Mouse (Mus musculus) heart, embryonic 16.5 days (tissue): ENCODE measurements around the gene Dnmt3c. TPM values are rescaled to one million over a fixed set of nuclear protein-coding genes. Genes with fewer than 3 reads are reported as not detected.
A peak's percentile ranks its signal among the peaks of the same experiment; 100 is the strongest.

ENCODE experiments used
- ATAC-seq: fragments of 200-750 bp; cut with Nextera tagmentation; replicated peaks from 2 replicates; pipeline ENCODE4 v1.8.0; 2017; ENCODE audit warnings: moderate number of reproducible peaks; ENCODE audit not compliant: insufficient read depth, low FRiP score; ENCODE audit errors: extremely low read depth
- H3K27ac ChIP-seq: fragments of 300-500 bp; sonication (generic); 2 replicates; pipeline ENCODE4 v1.5.1; 2014; ENCODE audit warnings: mild to moderate bottlenecking, low read length, control low read depth, moderate library complexity
- H3K27me3 ChIP-seq: fragments of 300-500 bp; sonication (generic); 2 replicates; pipeline ENCODE4 v1.6.1; 2014; ENCODE audit warnings: low read length, mixed read lengths; ENCODE audit not compliant: control insufficient read depth, insufficient read depth
- H3K36me3 ChIP-seq: fragments of 300-500 bp; sonication (generic); 2 replicates; pipeline ENCODE4 v1.6.1; 2014; ENCODE audit not compliant: control insufficient read depth, insufficient read depth
- H3K4me1 ChIP-seq: fragments of 300-500 bp; sonication (generic); 2 replicates; pipeline ENCODE4 v1.6.1; 2014; ENCODE audit warnings: low read length, mixed read lengths; ENCODE audit not compliant: control insufficient read depth, insufficient read depth
- H3K4me2 ChIP-seq: fragments of 300-500 bp; sonication (generic); 2 replicates; pipeline ENCODE4 v1.6.1; 2014; ENCODE audit warnings: low read depth, mild to moderate bottlenecking, control low read depth, low read length
- H3K4me3 ChIP-seq: fragments of 300-500 bp; sonication (generic); 2 replicates; pipeline ENCODE4 v1.5.1; 2014; ENCODE audit warnings: mild to moderate bottlenecking, control low read depth, low read length
- H3K9ac ChIP-seq: fragments of 300-500 bp; sonication (generic); 2 replicates; pipeline ENCODE4 v1.6.1; 2014; ENCODE audit warnings: low read length, control low read depth
- H3K9me3 ChIP-seq: fragments of 300-500 bp; sonication (generic); replicated peaks from 2 replicates; pipeline ENCODE4 v1.6.1; 2016; ENCODE audit warnings: low read length; ENCODE audit not compliant: control insufficient read depth
- WGBS: fragments of 180-500 bp; shearing (Covaris S2); extraction: QIAGEN DNeasy Blood & Tissue Kit; methylation state at CpG from one replicate; pipeline ENCODE4 v1.1.7; 2014; 5-methylcytosine and 5-hydroxymethylcytosine counted together
- polyA plus RNA-seq: library from polyadenylated mRNA; unstranded; fragments of >200 nt; fragmentation: Nextera tagmentation; extraction: Ambion mirVana; gene quantifications from 2 replicates; pipeline ENCODE4 v1.2.1, GENCODE M21; 2015

Dnmt3c gene
- polyA plus RNA-seq, 1 experiment from 2014 or later, result not detected

GRCm38 (mm10) chr2:153734033-153734432 is 37.6 kb downstream of the Dnmt3c start:
- Histone ChIP-seq H3K27me3 (no peaks in the 10 kb centered on the region), H3K27ac (no peak overlapping the region), H3K4me1 (no peaks in the 10 kb centered on the region), H3K4me2 (no peak overlapping the region), H3K9ac (no peak overlapping the region), H3K9me3 (no peaks in the 10 kb centered on the region), H3K36me3 (no peaks in the 10 kb centered on the region), H3K4me3 (no peak overlapping the region)
- 71% methylated on average over 4 of the region's 4 CpGs for WGBS
- no peak for ATAC-seq

DNA sequence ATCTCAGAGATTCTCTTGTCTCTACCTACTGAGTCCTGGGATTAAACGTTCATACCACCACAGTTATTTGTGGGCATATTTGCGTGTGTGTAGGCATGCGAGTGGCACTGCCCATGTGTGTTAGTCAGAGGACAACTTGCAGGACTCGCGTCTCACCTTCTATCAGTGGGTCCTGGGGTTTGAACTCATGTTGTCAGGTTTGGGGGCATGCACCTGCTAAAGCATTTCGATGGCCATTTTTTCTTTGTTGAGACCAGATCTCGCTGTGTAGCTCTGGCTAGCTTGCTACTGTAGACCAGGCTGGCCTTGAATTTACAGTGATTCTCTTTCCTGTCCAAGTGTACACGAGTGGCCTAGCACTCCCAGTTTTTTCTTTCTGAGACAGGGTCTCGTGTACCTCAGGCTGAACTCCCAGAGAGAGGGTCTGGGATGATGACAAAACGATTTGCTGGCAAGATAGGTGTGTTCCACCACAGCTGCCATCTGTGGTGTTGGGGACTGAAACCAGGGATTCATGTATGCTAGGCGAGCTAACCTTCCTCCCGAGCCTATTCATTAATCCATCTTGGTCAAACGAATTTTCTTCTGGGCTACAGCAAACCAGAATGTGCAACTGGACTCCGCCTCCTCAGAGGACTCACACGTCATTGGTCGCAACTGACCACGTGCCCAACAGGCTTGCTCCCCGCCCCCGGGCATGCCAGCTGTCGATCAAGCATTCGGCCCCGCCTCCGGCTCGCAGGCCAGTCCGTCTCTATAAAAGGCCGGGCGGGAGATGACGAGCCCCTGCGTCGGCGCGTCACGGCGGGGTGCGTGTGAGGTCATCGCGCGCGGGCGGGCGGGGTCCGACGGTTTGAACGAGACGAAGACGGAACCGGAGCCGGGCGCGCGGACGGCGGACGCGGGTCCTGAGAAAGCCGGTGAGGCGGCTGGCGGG is 44.3 kb downstream of the Dnmt3c start, which contains the start of gene Mapre1:
Mapre1 (plus strand) TSS at position 775 of the 937 bp plus-strand sequence.
- WGBS, result 9% methylated on average over 57 of the region's 58 CpGs
- peak within 1 kb of the TSS; percentile 74 for H3K4me2 ChIP-seq
- H3K9ac ChIP-seq, result peak within 1 kb of the TSS; percentile 96
- H3K27ac ChIP-seq, result peak within 1 kb of the TSS; percentile 96
- peak; percentile 96 for ATAC-seq
- H3K9me3 ChIP-seq, result no peaks in the 10 kb centered on the region
- peak within 1 kb of the TSS; percentile 79 for H3K4me3 ChIP-seq
- H3K27me3 ChIP-seq, result no peaks in the 10 kb centered on the region
- peaks cover 37% of the 10 kb centered on the region for H3K4me1 ChIP-seq
- H3K36me3 ChIP-seq, result 0 out of 2 replicates have a peak, but pooled peaks cover 2% of the 10 kb centered on the region

GRCm38 (mm10) chr2:153741437-153742065 is 45.1 kb downstream of the Dnmt3c start:
- Histone ChIP-seq H3K27ac (peak overlapping the region; percentile 96), H3K27me3 (no peaks in the 10 kb centered on the region), H3K4me1 (peaks cover 37% of the 10 kb centered on the region), H3K36me3 (0 out of 2 replicates have a peak, but pooled peaks cover 2% of the 10 kb centered on the region), H3K9ac (peak overlapping the region; percentile 96), H3K4me3 (peak overlapping the region; percentile 79), H3K9me3 (no peaks in the 10 kb centered on the region), H3K4me2 (peak overlapping the region; percentile 73)
- WGBS, result under 1% methylated on average over 50 of the region's 56 CpGs
- ATAC-seq, result peak; percentile 86

- Histone ChIP-seq H3K9me3 (no peaks in the 10 kb centered on the region), H3K4me1 (peaks cover 32% of the 10 kb centered on the region), H3K4me2 (no peak overlapping the region), H3K27me3 (no peaks in the 10 kb centered on the region), H3K27ac (no peak overlapping the region), H3K36me3 (peaks cover 9% of the 10 kb centered on the region), H3K9ac (no peak overlapping the region), H3K4me3 (no peak overlapping the region)
- no peak for ATAC-seq
These were observed 51.5 kb downstream of the Dnmt3c start for GRCm38 (mm10) chr2:153747994-153748393.

- Histone ChIP-seq H3K9me3 (no peaks in the 10 kb centered on the region), H3K36me3 (peaks cover 9% of the 10 kb centered on the region), H3K27ac (no peak overlapping the region), H3K4me3 (no peak overlapping the region), H3K27me3 (no peaks in the 10 kb centered on the region), H3K9ac (no peak overlapping the region), H3K4me1 (peaks cover 8% of the 10 kb centered on the region), H3K4me2 (no peak overlapping the region)
- ATAC-seq, result no peak
- 57% methylated on average over 2 of the region's 2 CpGs for WGBS
These were observed 53.9 kb downstream of the Dnmt3c start for GRCm38 (mm10) chr2:153750363-153750762.

- H3K27ac ChIP-seq, result no peak overlapping the region
These were observed 65.7 kb downstream of the Dnmt3c start for GRCm38 (mm10) chr2:153762121-153762520.

GRCm38 (mm10) chr2:153767484-153767883 is 71.0 kb downstream of the Dnmt3c start:
- Histone ChIP-seq H3K4me2 (no peak overlapping the region), H3K9me3 (no peaks in the 10 kb centered on the region), H3K27me3 (no peaks in the 10 kb centered on the region), H3K36me3 (peaks cover 44% of the 10 kb centered on the region), H3K27ac (no peak overlapping the region), H3K9ac (no peak overlapping the region), H3K4me3 (no peak overlapping the region), H3K4me1 (no peaks in the 10 kb centered on the region)
- 62% methylated on average over 6 of the region's 6 CpGs for WGBS
- ATAC-seq, result no peak

More at GRCm38 (mm10) chr2:153762121-153762520, 65.7 kb downstream of the Dnmt3c start:
- no peak overlapping the region for H3K9ac ChIP-seq
- no peak overlapping the region for H3K4me3 ChIP-seq
- WGBS, result 51% methylated on average over 5 of the region's 5 CpGs
- H3K4me2 ChIP-seq, result no peak overlapping the region
- H3K9me3 ChIP-seq, result no peaks in the 10 kb centered on the region
- H3K4me1 ChIP-seq, result peaks cover 8% of the 10 kb centered on the region
- peaks cover 65% of the 10 kb centered on the region for H3K36me3 ChIP-seq
- H3K27me3 ChIP-seq, result no peaks in the 10 kb centered on the region
- no peak for ATAC-seq

- Histone ChIP-seq H3K27ac (no peak overlapping the region), H3K4me1 (no peaks in the 10 kb centered on the region), H3K4me2 (no peak overlapping the region), H3K4me3 (no peak overlapping the region), H3K9me3 (no peaks in the 10 kb centered on the region), H3K9ac (no peak overlapping the region), H3K27me3 (no peaks in the 10 kb centered on the region), H3K36me3 (peaks cover 40% of the 10 kb centered on the region)
- WGBS, result 83% methylated on average over 2 of the region's 2 CpGs
- ATAC-seq, result no peak
These were observed 72.4 kb downstream of the Dnmt3c start for GRCm38 (mm10) chr2:153768881-153769280.

- no peak overlapping the region for H3K9ac ChIP-seq
- peaks cover 18% of the 10 kb centered on the region for H3K36me3 ChIP-seq
- no peak overlapping the region for H3K27ac ChIP-seq
- 92% methylated on average over 4 of the region's 4 CpGs for WGBS
- no peaks in the 10 kb centered on the region for H3K27me3 ChIP-seq
- no peaks in the 10 kb centered on the region for H3K4me1 ChIP-seq
- no peak overlapping the region for H3K4me2 ChIP-seq
- no peak for ATAC-seq
- no peaks in the 10 kb centered on the region for H3K9me3 ChIP-seq
- no peak overlapping the region for H3K4me3 ChIP-seq
These were observed 76.5 kb downstream of the Dnmt3c start for GRCm38 (mm10) chr2:153772950-153773349.
